Mouse (Mus musculus) spleen, adult 2 months (tissue): ENCODE measurements around the gene Cib4.

Experiments used
- CTCF ChIP-seq: fragments of 200-500 bp; IDR thresholded peaks from 2 replicates; pipeline ENCODE4 v1.5.1; 2011; ENCODE audit warnings: mild to moderate bottlenecking, inconsistent platforms; ENCODE audit not compliant: insufficient read depth, insufficient read length, insufficient replicate concordance; ENCODE audit errors: extremely low read depth
- POLR2A ChIP-seq: fragments of 200-500 bp; IDR thresholded peaks from 2 replicates; pipeline ENCODE4 v1.6.1; 2011; ENCODE audit warnings: low read depth, low read length, inconsistent platforms

- no peak for TF ChIP-seq POLR2A
- no peak for TF ChIP-seq CTCF
Measured at GRCm38 (mm10) chr5:30527129-30527528, 18.5 kb downstream of the Cib4 start.
